Mouse (Mus musculus): ENCODE measurements around the gene Gm42906.

DNA sequence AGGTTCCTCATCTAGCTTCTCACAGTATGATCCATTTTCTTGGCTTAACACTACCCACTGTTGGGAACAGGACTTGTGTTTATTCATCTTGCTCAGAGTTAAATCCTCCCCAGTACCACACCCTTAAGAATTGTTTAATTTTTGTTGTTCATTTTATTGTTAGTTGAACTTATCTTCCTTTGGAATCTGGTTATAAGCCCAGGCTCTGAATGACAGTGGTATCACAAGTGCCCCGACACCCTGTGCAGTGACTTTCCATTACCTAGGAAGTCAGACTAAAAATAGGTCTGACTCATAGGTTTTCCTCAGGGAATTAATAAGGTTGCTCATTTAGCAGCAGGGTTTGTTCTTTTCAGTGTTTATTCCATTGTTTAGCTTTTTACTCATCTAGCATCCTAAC lies 362.7 kb downstream of the Gm42906 start:
- TF ChIP-seq CTCF (IDR thresholded peaks at IDR 0.05; ENCODE audit: borderline replicate concordance, extremely low read depth, insufficient read depth, insufficient read length) (no peak), POLR2A (IDR thresholded peaks at IDR 0.05; ENCODE audit: borderline replicate concordance, extremely low read depth, insufficient read depth, insufficient read length, poor library complexity, severe bottlenecking) (no peak)

Data from brain, embryonic 14.5 days (tissue).